Comparison of ENCODE assay signal across 29 mouse cellular contexts in the genomic region with DNA sequence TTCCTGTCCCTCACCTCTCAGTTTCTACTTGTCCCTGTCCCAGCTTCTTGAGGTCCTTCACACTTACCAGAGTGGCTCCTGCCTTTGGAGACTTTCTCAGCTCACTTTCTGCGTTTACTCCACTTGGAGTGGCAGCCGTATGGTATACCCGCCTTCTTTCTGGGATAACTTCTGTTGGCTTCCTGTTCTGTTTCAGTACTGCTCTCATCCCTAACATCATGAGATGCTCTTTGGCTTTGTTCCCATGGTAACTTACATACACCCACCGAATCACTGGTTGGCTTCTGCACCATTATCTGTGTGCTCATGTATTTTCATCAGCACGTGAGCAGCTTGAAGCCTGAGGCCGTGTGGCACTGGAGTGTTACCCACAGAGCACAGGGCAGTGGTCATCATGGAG. TPM values are rescaled to one million over a fixed set of nuclear protein-coding genes. Genes with fewer than 3 reads are reported as not detected.
"Had no signal": no experiment of that assay in that cellular context is flagged by ENCODE, and none has a peak within 500 bp of the region (broad histone marks: within the 10 kb centered on the region; RNA-seq: fewer than 3 reads in every experiment).

No protein-coding gene starts in this region.

- ATAC-seq: liver, embryonic 12.5 days; midbrain, embryonic 13.5 days; midbrain, embryonic 16.5 days had no signal

- DNase-seq: kidney, adult 11 months; kidney, adult 8-10 months; kidney, postnatal 10 days; kidney, postnatal 36 days; layer of hippocampus, postnatal 36 days; lung, adult 18-20 months; lung, postnatal 10 days; lung, postnatal 36 days; right cerebral cortex, adult 18-20 months; right cerebral cortex, postnatal 14 days; right cerebral cortex, postnatal 4 days; thymus, adult 2 months; thymus, postnatal 14 days; thymus, postnatal 4 days had no signal

- H3K27ac ChIP-seq: kidney, embryonic 15.5 days; layer of hippocampus, adult 2 months; left cerebral cortex, adult 2 months; limb, embryonic 12.5 days; limb, embryonic 15.5 days; liver, embryonic 12.5 days; liver, embryonic 15.5 days; lung, embryonic 15.5 days; midbrain, embryonic 10.5 days; midbrain, embryonic 13.5 days; stomach, postnatal 0 days had no signal

- H3K4me3 ChIP-seq: kidney, embryonic 15.5 days; layer of hippocampus, adult 2 months; left cerebral cortex, adult 2 months; limb, embryonic 12.5 days; limb, embryonic 15.5 days; liver, embryonic 12.5 days; liver, embryonic 15.5 days; lung, embryonic 15.5 days; megakaryocyte, embryonic 14.5 days; midbrain, embryonic 10.5 days; midbrain, embryonic 13.5 days; myocyte had no signal

RNA-seq across cellular contexts. Expression of a gene that starts 30.8 kb away (rescaled TPM):
- total RNA-seq: monocyte, adult 5-6 weeks had no signal
